Mouse (Mus musculus): Measurements from ENCODE around the gene Syf2.
A peak's percentile ranks its signal among the peaks of the same experiment; 100 is the strongest.

The Syf2 gene

GRCm38 (mm10) chr4:134924019-134924741, 6.5 kb upstream of the Syf2 start:
- peak; percentile 67 for DNase-seq

GRCm38 (mm10) chr4:134925206-134925605, 5.5 kb upstream of the Syf2 start:
- no peak for DNase-seq

- no peak for DNase-seq
Measured at GRCm38 (mm10) chr4:134927815-134928463, 2.8 kb upstream of the Syf2 start.

GRCm38 (mm10) chr4:134928464-134928836, 2.2 kb upstream of the Syf2 start:
- no peak for DNase-seq

GRCm38 (mm10) chr4:134929536-134929935, 1.2 kb upstream of the Syf2 start:
- DNase-seq = peak; percentile 54

GRCm38 (mm10) chr4:134930190-134930589, 508 bp upstream of the Syf2 start:
- DNase-seq = no peak

GRCm38 (mm10) chr4:134937240-134938176, 6.8 kb downstream of the Syf2 start:
- no peak for DNase-seq

- DNase-seq = no peak
Measured at GRCm38 (mm10) chr4:134939900-134940299, 9.2 kb downstream of the Syf2 start.

GRCm38 (mm10) chr4:134943758-134944538, 13.2 kb downstream of the Syf2 start:
- no peak for DNase-seq

GRCm38 (mm10) chr4:134946024-134946744, 15.5 kb downstream of the Syf2 start:
- DNase-seq = peak; percentile 75

GRCm38 (mm10) chr4:134950518-134951091, 19.9 kb downstream of the Syf2 start:
- peak; percentile 23 for DNase-seq

GRCm38 (mm10) chr4:134954461-134954860, 23.8 kb downstream of the Syf2 start:
- no peak for DNase-seq

GRCm38 (mm10) chr4:134955196-134955595, 24.5 kb downstream of the Syf2 start:
- no peak for DNase-seq

GRCm38 (mm10) chr4:134955845-134956244, 25.1 kb downstream of the Syf2 start:
- DNase-seq = no peak

GRCm38 (mm10) chr4:134956328-134956727, 25.6 kb downstream of the Syf2 start:
- DNase-seq = peak; percentile 84

- peak; percentile 85 for DNase-seq
Measured at GRCm38 (mm10) chr4:134963021-134963776, 32.5 kb downstream of the Syf2 start.

- DNase-seq = no peak
Measured at GRCm38 (mm10) chr4:134967887-134968604, 37.3 kb downstream of the Syf2 start.

GRCm38 (mm10) chr4:134968605-134968976, 37.9 kb downstream of the Syf2 start:
- DNase-seq = no peak

GRCm38 (mm10) chr4:134975261-134975928, 44.7 kb downstream of the Syf2 start:
- peak; percentile 65 for DNase-seq

GRCm38 (mm10) chr4:134975929-134976308, 45.2 kb downstream of the Syf2 start:
- no peak for DNase-seq
